Mouse (Mus musculus): ENCODE measurements around the gene Tkt. TPM values are rescaled to one million over a fixed set of nuclear protein-coding genes. Genes with fewer than 3 reads are reported as not detected.

The Tkt gene
- polyA plus RNA-seq, 1 experiment from 2014 or later = 154 TPM

DNA sequence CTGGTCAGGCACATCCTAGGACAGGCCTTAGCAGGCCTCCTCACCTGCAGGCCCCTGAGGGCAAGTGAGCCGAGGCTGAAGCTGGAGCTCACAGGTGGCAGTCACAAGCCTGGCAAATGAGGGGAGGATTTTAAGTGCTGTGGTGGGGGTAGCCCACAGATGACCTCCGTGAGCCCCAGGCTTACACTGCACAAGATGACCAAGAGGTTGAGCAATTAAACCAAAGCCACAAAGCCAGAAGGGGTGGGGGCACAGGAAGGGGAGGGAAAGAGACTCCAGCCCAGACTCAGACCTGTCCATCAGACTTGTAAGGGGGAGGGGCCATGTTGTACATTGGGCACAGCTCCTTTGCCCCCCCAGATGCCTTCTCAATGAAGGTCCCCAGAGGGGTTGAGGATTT, 68.6 kb downstream of the Tkt start:
- H3K9me3 ChIP-seq (replicated peaks; ENCODE audit: control insufficient read depth, low read length) = no peaks in the 10 kb centered on the region
- ATAC-seq (no peak), DNase-seq (ENCODE audit: low spot score) (no peak)
- no peaks in the 10 kb centered on the region for H3K27me3 ChIP-seq (replicated peaks; ENCODE audit: control insufficient read depth, insufficient read depth, low read length)
- no peak overlapping the region for H3K4me3 ChIP-seq (ENCODE audit: low read depth, low read length)
- WGBS = 69% methylated on average over 2 of the region's 2 CpGs
- H3K4me1 ChIP-seq (ENCODE audit: control insufficient read depth, insufficient read depth, low read length) = no peaks in the 10 kb centered on the region
- no peak overlapping the region for H3K9ac ChIP-seq (ENCODE audit: low read length)
- no peak overlapping the region for H3K4me2 ChIP-seq (ENCODE audit: low read length)
- no peak overlapping the region for H3K27ac ChIP-seq (ENCODE audit: low read depth, low read length)
- H3K36me3 ChIP-seq (ENCODE audit: control insufficient read depth, insufficient read depth, low read length) = no peaks in the 10 kb centered on the region

DNA sequence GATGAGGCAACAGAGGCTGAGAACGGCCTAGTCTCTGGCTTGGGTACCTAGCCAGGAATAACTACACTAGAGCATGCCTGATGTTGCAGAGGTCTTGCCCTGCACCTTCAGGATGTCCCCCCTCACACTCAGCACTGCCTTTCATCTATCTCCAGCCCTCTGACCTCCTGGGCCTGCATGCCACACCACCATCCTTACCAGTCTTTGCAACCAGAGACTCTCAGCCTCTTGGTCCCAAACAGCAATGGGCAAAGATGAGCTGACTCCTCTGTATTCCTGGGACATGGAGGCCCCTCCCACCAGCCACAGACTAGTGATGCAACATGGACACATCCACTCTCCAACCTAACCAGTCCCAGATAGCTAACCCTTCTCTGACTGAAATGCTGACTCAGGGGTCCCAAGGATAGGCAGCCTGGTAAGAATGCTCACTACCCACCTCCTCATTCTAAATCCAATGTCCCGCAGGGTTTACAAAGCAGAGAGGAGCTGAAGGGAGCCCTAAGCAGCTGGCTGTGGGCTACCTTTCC, 70.7 kb downstream of the Tkt start:
- Histone ChIP-seq H3K27me3 (replicated peaks; ENCODE audit: control insufficient read depth, insufficient read depth, low read length) (no peaks in the 10 kb centered on the region), H3K9me3 (replicated peaks; ENCODE audit: control insufficient read depth, low read length) (no peaks in the 10 kb centered on the region), H3K4me1 (ENCODE audit: control insufficient read depth, insufficient read depth, low read length) (no peaks in the 10 kb centered on the region), H3K36me3 (ENCODE audit: control insufficient read depth, insufficient read depth, low read length) (no peaks in the 10 kb centered on the region), H3K4me3 (ENCODE audit: low read depth, low read length) (no peak overlapping the region), H3K27ac (ENCODE audit: low read depth, low read length) (no peak overlapping the region), H3K4me2 (ENCODE audit: low read length) (no peak overlapping the region), H3K9ac (ENCODE audit: low read length) (no peak overlapping the region)
- WGBS = 86% methylated on average over 2 of the region's 2 CpGs
- no peak for ATAC-seq
- no peak for DNase-seq (ENCODE audit: low spot score)

DNA sequence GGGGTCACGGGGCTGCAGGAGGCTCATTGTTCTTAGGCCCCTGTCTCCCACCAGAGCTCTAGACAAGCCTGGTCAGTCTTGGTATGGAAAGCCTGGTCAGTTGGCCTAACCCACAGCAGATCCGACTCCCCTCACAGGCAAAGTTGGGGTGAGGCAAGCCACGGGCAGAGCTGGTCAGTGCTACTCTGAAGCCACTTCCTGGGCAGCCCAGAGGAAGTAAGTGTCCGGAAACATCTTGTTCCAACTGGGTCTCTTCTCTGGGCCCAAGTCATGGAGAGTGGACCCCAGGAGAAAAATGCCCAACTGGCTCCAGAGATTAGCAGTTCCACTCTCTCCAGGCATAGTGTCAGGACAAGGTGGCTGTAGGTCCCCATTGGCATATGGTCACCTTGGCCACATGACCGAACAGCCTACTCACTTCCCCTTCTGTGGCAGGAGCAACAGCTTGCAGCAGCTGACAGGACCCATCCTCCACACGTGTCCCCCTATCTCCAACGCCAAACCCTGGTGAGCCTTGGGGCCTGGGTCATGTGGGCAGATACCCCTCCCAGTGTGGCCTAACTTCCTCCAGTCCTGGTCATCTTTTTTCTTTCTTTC, 71.9 kb downstream of the Tkt start:
- DNase-seq (ENCODE audit: low spot score) (no peak), ATAC-seq (no peak)
- no peaks in the 10 kb centered on the region for H3K27me3 ChIP-seq (replicated peaks; ENCODE audit: control insufficient read depth, insufficient read depth, low read length)
- H3K4me2 ChIP-seq (ENCODE audit: low read length) = no peak overlapping the region
- no peaks in the 10 kb centered on the region for H3K36me3 ChIP-seq (ENCODE audit: control insufficient read depth, insufficient read depth, low read length)
- 79% methylated on average over 7 of the region's 7 CpGs for WGBS
- no peaks in the 10 kb centered on the region for H3K4me1 ChIP-seq (ENCODE audit: control insufficient read depth, insufficient read depth, low read length)
- no peak overlapping the region for H3K9ac ChIP-seq (ENCODE audit: low read length)
- H3K4me3 ChIP-seq (ENCODE audit: low read depth, low read length) = no peak overlapping the region
- H3K27ac ChIP-seq (ENCODE audit: low read depth, low read length) = no peak overlapping the region
- no peaks in the 10 kb centered on the region for H3K9me3 ChIP-seq (replicated peaks; ENCODE audit: control insufficient read depth, low read length)

DNA sequence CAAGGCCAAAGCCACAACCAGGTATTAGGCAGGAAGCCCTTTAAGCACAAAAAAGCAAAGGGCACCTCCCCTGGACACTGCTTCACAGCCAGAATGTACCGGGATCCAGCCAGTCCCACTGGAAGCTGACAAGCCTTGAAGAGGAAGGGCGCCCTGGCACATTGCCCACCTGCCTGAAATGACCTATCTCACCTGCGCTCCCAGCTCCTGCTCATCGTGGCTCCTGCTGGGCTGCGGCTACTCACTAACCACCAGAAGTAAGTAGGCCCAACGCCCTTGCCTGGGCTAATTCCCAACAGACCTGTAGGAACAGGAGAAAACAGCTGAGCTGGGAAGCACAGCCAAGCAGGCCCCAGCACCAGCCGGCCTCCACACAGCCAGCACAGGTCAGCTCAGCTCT, 74.0 kb downstream of the Tkt start:
- ATAC-seq = no peak
- Histone ChIP-seq H3K9ac (ENCODE audit: low read length) (no peak overlapping the region), H3K27me3 (replicated peaks; ENCODE audit: control insufficient read depth, insufficient read depth, low read length) (no peaks in the 10 kb centered on the region; the same call in 1 of the 2 replicates), H3K4me1 (ENCODE audit: control insufficient read depth, insufficient read depth, low read length) (0 out of 2 replicates have a peak, but pooled peaks cover 4% of the 10 kb centered on the region), H3K9me3 (replicated peaks; ENCODE audit: control insufficient read depth, low read length) (no peaks in the 10 kb centered on the region), H3K36me3 (ENCODE audit: control insufficient read depth, insufficient read depth, low read length) (no peaks in the 10 kb centered on the region), H3K4me3 (ENCODE audit: low read depth, low read length) (no peak overlapping the region), H3K4me2 (ENCODE audit: low read length) (no peak overlapping the region), H3K27ac (ENCODE audit: low read depth, low read length) (no peak overlapping the region)
- no peak for DNase-seq (ENCODE audit: low spot score)
- WGBS = 86% methylated on average over 7 of the region's 7 CpGs

DNA sequence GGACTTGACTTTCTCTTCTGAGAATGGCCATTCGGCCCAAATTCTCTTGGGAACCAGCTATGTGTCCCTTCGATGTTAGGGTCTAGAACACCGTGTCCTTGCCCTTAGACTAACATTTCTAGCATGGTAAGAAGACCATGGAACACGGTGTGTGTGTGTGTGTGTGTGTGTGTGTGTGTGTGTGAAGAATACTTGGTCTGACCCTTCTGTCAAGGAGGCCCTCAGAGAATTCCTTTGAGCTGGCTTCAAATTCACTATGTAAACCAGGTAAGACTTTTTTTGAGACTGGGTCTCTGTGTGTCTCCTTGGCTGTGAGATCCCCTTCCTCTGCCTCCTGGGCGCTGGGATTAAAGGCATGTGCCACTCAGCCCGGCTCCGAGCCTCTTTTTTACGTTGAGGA, 74.4 kb downstream of the Tkt start:
- ATAC-seq = no peak
- no peak overlapping the region for H3K9ac ChIP-seq (ENCODE audit: low read length)
- 90% methylated on average over 8 of the region's 8 CpGs for WGBS
- H3K9me3 ChIP-seq (replicated peaks; ENCODE audit: control insufficient read depth, low read length) = no peaks in the 10 kb centered on the region
- H3K4me1 ChIP-seq (ENCODE audit: control insufficient read depth, insufficient read depth, low read length) = 0 out of 2 replicates have a peak, but pooled peaks cover 4% of the 10 kb centered on the region
- H3K4me2 ChIP-seq (ENCODE audit: low read length) = no peak overlapping the region
- H3K36me3 ChIP-seq (ENCODE audit: control insufficient read depth, insufficient read depth, low read length) = no peaks in the 10 kb centered on the region
- H3K27ac ChIP-seq (ENCODE audit: low read depth, low read length) = no peak overlapping the region
- H3K27me3 ChIP-seq (replicated peaks; ENCODE audit: control insufficient read depth, insufficient read depth, low read length) = no peaks in the 10 kb centered on the region; the same call in 1 of the 2 replicates
- no peak overlapping the region for H3K4me3 ChIP-seq (ENCODE audit: low read depth, low read length)
- no peak for DNase-seq (ENCODE audit: low spot score)

Small RNAs within 50 kb of the gene (microRNA-seq; reads per million reads assigned to microRNA genes)
- 3.8 reads per million, percentile 21 among the genes with 10 or more reads in this experiment for gene Mir3076

Other genes starting within 250 kb of the Tkt start
- 12.3 and 14.9 TPM in 2 replicates for gene Dcp1a, start 68.8 kb upstream of the Tkt start, polyA plus RNA-seq (2014; fragmentation: Nextera tagmentation; extraction: Ambion mirVana)
- 4.3 and 5.9 TPM in 2 replicates for gene Cacna1d, start 56.9 kb upstream of the Tkt start, polyA plus RNA-seq (2014; fragmentation: Nextera tagmentation; extraction: Ambion mirVana)
- 17.9 and 19.5 TPM in 2 replicates for gene Prkcd, start 77.9 kb downstream of the Tkt start, polyA plus RNA-seq (2014; fragmentation: Nextera tagmentation; extraction: Ambion mirVana)
- 6.0 and 6.7 TPM in 2 replicates for gene Rft1, start 106.0 kb downstream of the Tkt start, polyA plus RNA-seq (2014; fragmentation: Nextera tagmentation; extraction: Ambion mirVana)
- gene Sfmbt1, start 166.5 kb downstream of the Tkt start, polyA plus RNA-seq (2014; fragmentation: Nextera tagmentation; extraction: Ambion mirVana) = 19.7 and 20.5 TPM in 2 replicates

Measured in forebrain, embryonic 14.5 days (tissue).